Mouse (Mus musculus): Measurements from ENCODE around the gene Ccl19. TPM values are rescaled to one million over a fixed set of nuclear protein-coding genes. Genes with fewer than 3 reads are reported as not detected.
"Not testable (repeated sequence)": the region's sequence is repeated elsewhere in the genome, so short reads cannot be mapped to it uniquely, and the experiment has no call there.

Ccl19 gene
- total RNA-seq (2014; rRNA removed) = not detected in 2 replicates
- polyA plus RNA-seq (2015; fragmentation: Nextera tagmentation; extraction: Ambion mirVana) = 0.26 and 0.32 TPM in 2 replicates

DNA sequence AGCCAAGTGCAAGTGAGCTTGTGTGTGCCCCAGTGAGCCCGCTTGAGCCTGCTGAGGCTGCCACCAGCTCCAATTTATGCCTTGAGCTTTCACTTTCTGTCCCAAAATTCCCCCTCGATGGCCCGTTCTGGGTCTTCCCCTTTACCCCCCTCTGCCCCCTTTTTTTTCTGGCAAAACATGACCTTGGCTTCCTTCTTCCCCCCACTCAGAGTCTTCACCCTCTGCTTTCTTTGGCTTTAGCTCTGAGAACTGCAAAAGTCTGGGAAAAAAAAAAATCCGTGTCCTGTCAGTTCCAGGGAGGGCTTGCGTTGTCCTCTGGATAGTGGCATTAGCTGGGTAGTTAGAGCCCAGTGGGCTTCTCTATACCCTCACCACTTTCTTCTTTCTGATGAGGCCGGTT, at the start of gene Ccl19:
TSS of gene Ccl19 (minus strand) at position 101 of the 400 bp plus-strand sequence.
- not testable (repeated sequence) for H3K4me1 ChIP-seq (ENCODE audit: insufficient read depth, low read length); H3K9ac ChIP-seq (replicated peaks; ENCODE audit: low read length, poor library complexity, severe bottlenecking); H3K4me2 ChIP-seq (ENCODE audit: low read depth, low read length, poor library complexity, severe bottlenecking); H3K9me3 ChIP-seq (ENCODE audit: low read length); H3K36me3 ChIP-seq (ENCODE audit: insufficient read depth, low read length); H3K27ac ChIP-seq (ENCODE audit: low read depth, low read length); H3K4me3 ChIP-seq (ENCODE audit: low read depth, low read length); ATAC-seq (ENCODE audit: low FRiP score); H3K27me3 ChIP-seq (ENCODE audit: insufficient read depth, low read length); DNase-seq (ENCODE audit: low spot score)
- WGBS = no CpG with 5 or more reads among the region's 6 CpGs

DNA sequence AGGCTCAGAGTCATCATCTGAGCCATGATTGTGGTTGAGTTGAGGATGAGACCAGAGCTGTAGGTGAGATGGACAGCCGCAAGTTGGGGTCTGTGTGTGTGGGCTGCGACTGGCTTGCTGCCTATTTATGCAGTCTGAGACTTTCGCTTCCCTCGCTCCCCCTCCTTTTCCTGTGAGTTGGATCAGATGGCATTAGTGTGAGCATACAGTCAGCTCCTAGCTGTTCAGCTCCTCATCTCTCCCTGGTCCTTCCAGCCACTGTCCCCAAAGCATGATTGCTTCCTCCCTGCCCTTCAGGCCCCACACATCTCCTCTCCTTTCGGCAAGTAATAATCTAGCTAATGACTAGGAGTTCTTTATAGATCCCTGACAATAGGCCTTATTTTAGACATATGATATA, 17.5 kb upstream of the Ccl19 start, which contains the start of gene Ccl21a:
TSS of gene Ccl21a (minus strand) at position 101 of the 400 bp plus-strand sequence.
- not testable (repeated sequence) for H3K9me3 ChIP-seq (ENCODE audit: low read length); H3K27ac ChIP-seq (ENCODE audit: low read depth, low read length); H3K9ac ChIP-seq (replicated peaks; ENCODE audit: low read length, poor library complexity, severe bottlenecking); ATAC-seq (ENCODE audit: low FRiP score); DNase-seq (ENCODE audit: low spot score); H3K4me2 ChIP-seq (ENCODE audit: low read depth, low read length, poor library complexity, severe bottlenecking); H3K27me3 ChIP-seq (ENCODE audit: insufficient read depth, low read length); H3K4me3 ChIP-seq (ENCODE audit: low read depth, low read length); H3K36me3 ChIP-seq (ENCODE audit: insufficient read depth, low read length); H3K4me1 ChIP-seq (ENCODE audit: insufficient read depth, low read length)
- no CpG with 5 or more reads among the region's 5 CpGs for WGBS

DNA sequence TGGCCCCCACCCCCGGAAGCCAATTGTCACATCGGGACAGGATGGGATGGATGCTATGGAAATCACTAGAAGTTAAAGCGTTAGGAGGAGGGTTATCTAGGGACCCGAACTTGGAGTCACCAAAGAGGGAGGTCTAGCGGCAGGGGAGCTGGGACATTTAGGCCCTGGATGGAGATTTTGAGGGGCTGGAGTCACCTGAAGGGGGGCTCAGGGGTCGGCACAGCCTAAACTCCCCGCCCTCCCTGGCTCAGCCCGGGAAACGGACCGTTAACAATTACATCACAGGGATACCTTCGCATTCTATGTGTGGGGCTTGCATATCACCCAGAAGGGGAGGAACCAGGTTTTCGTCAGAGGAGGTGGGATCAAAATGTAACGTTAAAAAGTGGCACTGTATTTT, 21.1 kb downstream of the Ccl19 start, which contains the start of gene 4930578G10Rik:
TSS of gene 4930578G10Rik (plus strand) at position 301 of the 400 bp plus-strand sequence.
- WGBS = no CpG with 5 or more reads among the region's 13 CpGs
- not testable (repeated sequence) for DNase-seq (ENCODE audit: low spot score); H3K4me2 ChIP-seq (ENCODE audit: low read depth, low read length, poor library complexity, severe bottlenecking); H3K4me3 ChIP-seq (ENCODE audit: low read depth, low read length); H3K36me3 ChIP-seq (ENCODE audit: insufficient read depth, low read length); H3K9ac ChIP-seq (replicated peaks; ENCODE audit: low read length, poor library complexity, severe bottlenecking); H3K27ac ChIP-seq (ENCODE audit: low read depth, low read length); H3K4me1 ChIP-seq (ENCODE audit: insufficient read depth, low read length); H3K9me3 ChIP-seq (ENCODE audit: low read length); ATAC-seq (ENCODE audit: low FRiP score); H3K27me3 ChIP-seq (ENCODE audit: insufficient read depth, low read length)

Other genes with a start within 250 kb of the Ccl19 start
- 0.11 and 0.85 TPM in 2 replicates for gene Fam205a2, start 228.4 kb downstream of the Ccl19 start, total RNA-seq (2014; rRNA removed)
- gene Fam205a2, start 228.4 kb downstream of the Ccl19 start, polyA plus RNA-seq (2015; fragmentation: Nextera tagmentation; extraction: Ambion mirVana) = not detected in 2 replicates
- gene Gm10591, start 144.4 kb downstream of the Ccl19 start, total RNA-seq (2014; rRNA removed) = 1.3 TPM in 1 of 2 replicates, not detected in the other
- gene Gm10591, start 144.4 kb downstream of the Ccl19 start, polyA plus RNA-seq (2015; fragmentation: Nextera tagmentation; extraction: Ambion mirVana) = not detected in 2 replicates
- not detected in 2 replicates for gene Gm2564, start 126.9 kb downstream of the Ccl19 start, total RNA-seq (2014; rRNA removed)
- 0.47 and 0.77 TPM in 2 replicates for gene Gm2564, start 126.9 kb downstream of the Ccl19 start, polyA plus RNA-seq (2015; fragmentation: Nextera tagmentation; extraction: Ambion mirVana)
- not detected in 2 replicates for gene Ccl27b, start 101.3 kb downstream of the Ccl19 start, total RNA-seq (2014; rRNA removed)
- gene Ccl27b, start 101.3 kb downstream of the Ccl19 start, polyA plus RNA-seq (2015; fragmentation: Nextera tagmentation; extraction: Ambion mirVana) = 0.86 TPM in 1 of 2 replicates, not detected in the other
- 0.27 TPM in 1 of 2 replicates, not detected in the other for gene Il11ra2, start 94.7 kb downstream of the Ccl19 start, total RNA-seq (2014; rRNA removed)
- 0.16 TPM in 1 of 2 replicates, not detected in the other for gene Il11ra2, start 94.7 kb downstream of the Ccl19 start, polyA plus RNA-seq (2015; fragmentation: Nextera tagmentation; extraction: Ambion mirVana)
- not detected in 2 replicates for gene 4930578G10Rik, start 21.0 kb downstream of the Ccl19 start, total RNA-seq (2014; rRNA removed)
- gene 4930578G10Rik, start 21.0 kb downstream of the Ccl19 start, polyA plus RNA-seq (2015; fragmentation: Nextera tagmentation; extraction: Ambion mirVana) = 0.36 TPM in 1 of 2 replicates, not detected in the other
- gene Ccl21a, start 17.4 kb upstream of the Ccl19 start, total RNA-seq (2014; rRNA removed) = not detected in 2 replicates
- 0.33 and 0.44 TPM in 2 replicates for gene Ccl21a, start 17.4 kb upstream of the Ccl19 start, polyA plus RNA-seq (2015; fragmentation: Nextera tagmentation; extraction: Ambion mirVana)
- not detected in 2 replicates for gene Fam205a1, start 97.3 kb upstream of the Ccl19 start, total RNA-seq (2014; rRNA removed)
- gene Fam205a1, start 97.3 kb upstream of the Ccl19 start, polyA plus RNA-seq (2015; fragmentation: Nextera tagmentation; extraction: Ambion mirVana) = not detected in 2 replicates
- gene Gm12394, start 100.2 kb upstream of the Ccl19 start, total RNA-seq (2014; rRNA removed) = 0.09 and 0.16 TPM in 2 replicates
- 0.21 and 0.71 TPM in 2 replicates for gene Gm12394, start 100.2 kb upstream of the Ccl19 start, polyA plus RNA-seq (2015; fragmentation: Nextera tagmentation; extraction: Ambion mirVana)
- gene Fam205c, start 117.7 kb upstream of the Ccl19 start, total RNA-seq (2014; rRNA removed) = not detected in 2 replicates
- gene Fam205c, start 117.7 kb upstream of the Ccl19 start, polyA plus RNA-seq (2015; fragmentation: Nextera tagmentation; extraction: Ambion mirVana) = 2.1 and 4.4 TPM in 2 replicates
- 130 and 148 TPM in 2 replicates for gene Phf24, start 160.1 kb upstream of the Ccl19 start, total RNA-seq (2014; rRNA removed)
- gene Phf24, start 160.1 kb upstream of the Ccl19 start, polyA plus RNA-seq (2015; fragmentation: Nextera tagmentation; extraction: Ambion mirVana) = 44.4 and 45.0 TPM in 2 replicates
- gene Dnajb5, start 193.2 kb upstream of the Ccl19 start, total RNA-seq (2014; rRNA removed) = 75.6 and 109 TPM in 2 replicates
- gene Dnajb5, start 193.2 kb upstream of the Ccl19 start, polyA plus RNA-seq (2015; fragmentation: Nextera tagmentation; extraction: Ambion mirVana) = 37.9 and 41.4 TPM in 2 replicates
- gene 1700022I11Rik, start 213.0 kb upstream of the Ccl19 start, total RNA-seq (2014; rRNA removed) = not detected in 2 replicates
- gene 1700022I11Rik, start 213.0 kb upstream of the Ccl19 start, polyA plus RNA-seq (2015; fragmentation: Nextera tagmentation; extraction: Ambion mirVana) = 0.19 and 0.48 TPM in 2 replicates
- 192 and 242 TPM in 2 replicates for gene Vcp, start 243.9 kb upstream of the Ccl19 start, total RNA-seq (2014; rRNA removed)
- 448 and 464 TPM in 2 replicates for gene Vcp, start 243.9 kb upstream of the Ccl19 start, polyA plus RNA-seq (2015; fragmentation: Nextera tagmentation; extraction: Ambion mirVana)

Data from midbrain, postnatal 0 days (tissue).